Mouse (Mus musculus) heart, embryonic 14.5 days (tissue): ENCODE measurements at regions not wholly inside any gene's neighbourhood (a gene's known extent, or its start where the extent isn't known, plus 50 kb on each side); places are given as distances from the start of the nearest gene placed in this dataset.
"Not testable (repeated sequence)": the region's sequence is repeated elsewhere in the genome, so short reads cannot be mapped to it uniquely, and the experiment has no call there.

Experiments
- ATAC-seq: fragments of 200-750 bp; cut with Nextera tagmentation; 2 replicates; pipeline ENCODE4 v1.8.0; 2017; ENCODE audit warnings: low read depth, moderate TSS enrichment; ENCODE audit not compliant: insufficient number of reproducible peaks, insufficient read depth, low FRiP score
- H3K27ac ChIP-seq, 2 experiments: fragments of 200-500 bp in 1 of 2; fragments of 300-500 bp in 1 of 2; sonication (generic) in 1 of 2; replicated peaks in 1 of 2; 2 replicates each; pipeline ENCODE4 v1.5.1; 2012 to 2014; ENCODE audit warnings: low read depth in 2 of 2, low read length in 2 of 2, control low read depth in 1 of 2, mild to moderate bottlenecking in 1 of 2, mixed read lengths in 1 of 2; ENCODE audit not compliant: control insufficient read depth in 1 of 2, insufficient read depth in 1 of 2
- H3K27me3 ChIP-seq: fragments of 300-500 bp; sonication (generic); 2 replicates; pipeline ENCODE4 v1.6.1; 2014; ENCODE audit warnings: mild to moderate bottlenecking, low read length, control low read depth; ENCODE audit not compliant: control insufficient read depth, insufficient read depth
- H3K36me3 ChIP-seq: fragments of 300-500 bp; sonication (generic); 2 replicates; pipeline ENCODE4 v1.6.1; 2014; ENCODE audit warnings: mild to moderate bottlenecking, control low read depth, low read length, mixed read lengths; ENCODE audit not compliant: control insufficient read depth, insufficient read depth
- H3K4me1 ChIP-seq, 2 experiments: fragments of 200-500 bp in 1 of 2; fragments of 300-500 bp in 1 of 2; sonication (generic) in 1 of 2; 2 replicates each; pipeline ENCODE4 v1.6.1; 2012 to 2014; ENCODE audit warnings: low read length in 2 of 2, control low read depth in 1 of 2, mixed read lengths in 1 of 2; ENCODE audit not compliant: control insufficient read depth in 2 of 2, insufficient read depth in 2 of 2
- H3K4me2 ChIP-seq: fragments of 300-500 bp; sonication (generic); 2 replicates; pipeline ENCODE4 v1.6.1; 2014; ENCODE audit warnings: mild to moderate bottlenecking, low read length
- H3K4me3 ChIP-seq, 2 experiments: fragments of 200-500 bp in 1 of 2; fragments of 300-500 bp in 1 of 2; sonication (generic) in 1 of 2; 2 replicates each; pipeline ENCODE4 v1.5.1; 2012 to 2014; ENCODE audit warnings: low read length in 2 of 2, mild to moderate bottlenecking in 2 of 2, control low read depth in 1 of 2, low read depth in 1 of 2, moderate library complexity in 1 of 2; ENCODE audit not compliant: control insufficient read depth in 1 of 2, insufficient read depth in 1 of 2
- H3K9ac ChIP-seq: fragments of 300-500 bp; sonication (generic); 2 replicates; pipeline ENCODE4 v1.6.1; 2014; ENCODE audit warnings: mild to moderate bottlenecking, low read length
- H3K9me3 ChIP-seq: fragments of 300-500 bp; sonication (generic); 2 replicates; pipeline ENCODE4 v1.6.1; 2016; ENCODE audit warnings: low read length, control low read depth; ENCODE audit not compliant: control insufficient read depth
- WGBS: fragments of 180-500 bp; shearing (Covaris S2); extraction: QIAGEN DNeasy Blood & Tissue Kit; methylation state at CpG from one replicate; pipeline ENCODE4 v1.1.7; 2014; 5-methylcytosine and 5-hydroxymethylcytosine counted together

DNA sequence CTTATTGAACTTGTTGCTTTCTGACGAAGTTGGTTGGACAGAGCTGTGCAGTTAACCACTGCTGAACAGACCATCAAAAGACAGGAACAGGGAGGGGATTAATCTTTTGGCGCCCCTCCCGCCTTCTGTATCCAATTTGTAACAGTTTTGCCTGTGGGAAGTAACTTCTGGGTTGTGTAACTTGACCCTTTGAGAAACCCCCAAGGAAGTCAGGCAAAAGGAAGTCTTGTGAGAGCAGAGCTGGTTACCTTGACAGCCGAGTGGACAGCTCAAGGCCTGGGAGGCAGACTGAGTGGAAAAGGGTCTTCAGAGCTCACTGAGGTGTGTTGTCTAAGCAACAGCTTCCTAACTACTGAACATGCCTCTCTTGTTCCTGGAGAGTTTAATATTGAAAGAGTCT is 75.8 kb upstream of the Hao2 start:
- WGBS, result 21% methylated on average over 4 of the region's 4 CpGs
- no peak overlapping the region for H3K4me3 ChIP-seq

DNA sequence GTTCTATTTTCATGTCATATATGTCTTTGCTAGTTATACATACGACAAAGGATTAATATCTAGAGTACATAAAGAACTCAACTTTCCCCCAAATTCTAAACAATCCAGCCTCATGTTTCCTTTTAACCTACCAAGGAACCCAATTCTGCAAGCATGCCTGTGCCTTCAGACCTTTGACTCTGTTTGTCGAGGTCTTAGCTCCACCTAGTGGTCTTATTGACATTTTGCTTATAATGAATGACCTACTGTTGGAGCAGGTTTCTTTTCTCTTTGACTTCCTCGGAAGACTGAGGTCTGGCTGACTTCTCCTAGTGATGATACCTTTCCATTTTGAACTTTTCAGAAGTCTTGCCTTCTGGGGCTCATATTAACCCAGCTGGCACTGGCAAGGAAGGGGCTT is 82.7 kb upstream of the Hao2 start:
- no peak overlapping the region for H3K4me3 ChIP-seq
- H3K9me3 ChIP-seq, result no peaks in the 10 kb centered on the region
- no peaks in the 10 kb centered on the region for H3K36me3 ChIP-seq
- H3K9ac ChIP-seq, result no peak overlapping the region
- WGBS, result 7% methylated on average over 3 of the region's 3 CpGs
- no peak overlapping the region for H3K27ac ChIP-seq
- H3K27me3 ChIP-seq, result no peaks in the 10 kb centered on the region
- H3K4me1 ChIP-seq, result no peaks in the 10 kb centered on the region
- no peak for ATAC-seq
- H3K4me2 ChIP-seq, result no peak overlapping the region

More for the DNA sequence above, 75.8 kb upstream of the Hao2 start:
- no peaks in the 10 kb centered on the region for H3K27me3 ChIP-seq
- no peak overlapping the region for H3K27ac ChIP-seq
- H3K36me3 ChIP-seq, result no peaks in the 10 kb centered on the region
- no peak for ATAC-seq
- H3K9ac ChIP-seq, result no peak overlapping the region
- H3K9me3 ChIP-seq, result no peaks in the 10 kb centered on the region
- H3K4me2 ChIP-seq, result no peak overlapping the region
- no peaks in the 10 kb centered on the region for H3K4me1 ChIP-seq

DNA sequence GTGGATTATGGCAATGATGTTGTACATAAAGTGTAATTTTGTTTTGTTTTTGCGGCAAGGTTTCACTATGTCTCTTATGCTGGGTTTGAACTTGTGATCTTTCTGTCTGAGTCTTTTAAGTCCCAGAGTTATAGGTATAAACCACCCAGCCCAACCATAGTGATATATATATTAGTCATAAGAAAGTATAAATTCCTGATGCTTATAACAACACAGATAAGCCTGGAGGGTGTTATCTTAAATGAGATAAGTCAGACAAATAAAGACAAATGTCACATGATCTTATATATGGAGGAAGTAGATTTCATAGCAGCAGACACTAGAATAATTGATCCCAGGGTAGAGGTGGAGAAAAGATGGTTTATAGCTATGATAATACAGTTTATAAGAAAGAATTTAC is 89.7 kb upstream of the Hao2 start:
- H3K4me2 ChIP-seq, result no peak overlapping the region
- no peak overlapping the region for H3K4me3 ChIP-seq
- no peaks in the 10 kb centered on the region for H3K9me3 ChIP-seq
- ATAC-seq, result no peak
- no peaks in the 10 kb centered on the region for H3K27me3 ChIP-seq
- H3K27ac ChIP-seq, result no peak overlapping the region
- no peak overlapping the region for H3K9ac ChIP-seq
- no peaks in the 10 kb centered on the region for H3K4me1 ChIP-seq
- H3K36me3 ChIP-seq, result no peaks in the 10 kb centered on the region
- WGBS, result 94% methylated on average over 1 of the region's 1 CpGs

DNA sequence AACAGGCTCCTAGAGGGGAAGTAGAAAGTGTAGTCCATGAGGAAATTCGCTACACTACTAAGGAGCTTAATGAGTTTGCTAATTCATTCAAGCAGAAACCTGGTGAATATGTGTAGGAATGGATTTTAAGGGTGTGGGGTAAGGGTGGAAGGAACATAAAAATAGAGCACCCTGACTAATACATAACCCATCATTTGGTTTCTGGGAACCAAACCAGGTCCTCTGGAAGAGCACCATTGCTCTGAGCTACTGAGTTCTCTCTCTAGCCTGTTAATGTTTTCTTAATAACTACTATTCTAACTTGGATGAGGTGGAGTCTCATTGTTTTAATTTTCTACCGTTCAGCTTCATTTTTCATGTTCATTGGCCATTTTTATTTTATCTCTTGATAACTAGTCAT is 94.2 kb upstream of the Hao2 start:
- not testable (repeated sequence) for H3K9me3 ChIP-seq, H3K27ac ChIP-seq, H3K36me3 ChIP-seq, H3K4me2 ChIP-seq, H3K9ac ChIP-seq, H3K4me1 ChIP-seq, H3K27me3 ChIP-seq, H3K4me3 ChIP-seq, ATAC-seq
- 59% methylated on average over 2 of the region's 2 CpGs for WGBS

DNA sequence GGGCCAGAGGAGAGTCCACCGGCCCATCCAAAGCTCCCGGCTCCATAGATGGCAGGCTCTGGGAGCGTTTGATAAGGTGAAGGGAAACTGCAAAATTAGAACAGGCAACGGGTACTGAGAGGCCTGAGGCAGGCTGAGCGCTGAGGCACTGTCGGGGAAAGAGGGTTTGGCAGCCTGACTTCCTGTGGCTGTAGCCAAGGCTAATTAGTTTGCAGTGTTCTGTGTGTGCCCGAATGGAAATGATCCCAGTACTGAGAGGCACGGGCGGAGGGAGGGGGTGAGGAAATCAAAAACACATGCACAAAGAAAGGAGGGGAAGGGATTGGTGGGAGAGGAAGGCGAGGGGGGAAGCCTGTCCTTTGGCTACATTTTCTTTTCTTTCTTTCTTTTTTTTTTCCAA is 97.8 kb upstream of the Hao2 start:
- no peak for ATAC-seq
- Histone ChIP-seq H3K4me1 (peaks cover 4 to 5% of the 10 kb centered on the region in 2 experiments; a peak in 3 of 4 replicates), H3K27ac (no peak overlapping the region), H3K36me3 (no peaks in the 10 kb centered on the region), H3K4me3 (no peak overlapping the region), H3K9me3 (no peaks in the 10 kb centered on the region), H3K27me3 (no peaks in the 10 kb centered on the region), H3K4me2 (peak overlapping the region; percentile 22), H3K9ac (no peak overlapping the region)
- WGBS, result 19% methylated on average over 10 of the region's 10 CpGs

DNA sequence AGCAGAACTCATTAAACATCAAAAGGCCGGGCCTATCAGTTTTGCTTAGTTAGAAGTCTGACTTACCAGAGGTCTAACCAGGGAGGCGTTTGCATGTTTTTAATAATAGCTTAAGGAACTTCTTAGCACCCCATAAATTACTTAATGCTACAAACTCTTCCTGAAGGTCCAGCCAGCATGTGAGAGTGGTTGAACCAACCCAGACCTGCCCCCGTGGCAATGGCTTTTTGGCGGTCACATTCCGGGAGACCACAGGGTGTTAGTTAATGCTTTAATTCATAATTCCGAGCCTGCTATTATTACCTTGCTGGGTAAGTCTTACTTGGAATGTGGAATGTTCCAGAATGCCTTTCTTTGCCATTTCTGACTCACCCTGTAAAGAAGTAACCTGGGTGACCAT is 98.2 kb upstream of the Hao2 start:
- peaks cover 4 to 5% of the 10 kb centered on the region in 2 experiments; a peak in 3 of 4 replicates for H3K4me1 ChIP-seq
- no peaks in the 10 kb centered on the region for H3K36me3 ChIP-seq
- H3K27ac ChIP-seq, result no peak overlapping the region
- WGBS, result 82% methylated on average over 6 of the region's 6 CpGs
- no peak for ATAC-seq
- no peaks in the 10 kb centered on the region for H3K9me3 ChIP-seq
- no peak overlapping the region for H3K9ac ChIP-seq
- no peaks in the 10 kb centered on the region for H3K27me3 ChIP-seq
- H3K4me3 ChIP-seq, result no peak overlapping the region
- 0 out of 2 replicates have a peak overlapping the region, but pooled peaks have one; percentile 22 for H3K4me2 ChIP-seq

DNA sequence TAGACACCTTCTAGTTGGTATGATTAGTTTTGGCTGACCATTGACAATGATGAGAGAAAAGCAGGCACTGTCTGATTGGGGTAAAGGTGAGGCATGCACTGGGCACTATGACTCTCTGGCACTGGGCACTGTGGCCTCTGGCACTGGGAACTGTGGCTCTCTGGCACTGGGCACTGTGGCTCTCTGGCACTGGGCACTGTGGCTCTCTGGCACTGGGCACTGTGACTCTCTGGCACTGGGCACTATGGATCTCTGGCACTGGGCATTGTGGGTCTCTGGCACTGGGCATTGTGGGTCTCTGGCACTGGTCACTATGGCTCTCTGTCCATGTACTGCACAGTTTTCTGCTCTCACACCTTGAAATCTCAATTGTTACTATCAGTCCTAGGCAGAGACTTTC is 101.0 kb upstream of the Hao2 start:
- Histone ChIP-seq H3K4me1 (peaks cover 4 to 5% of the 10 kb centered on the region in 2 experiments; a peak in 3 of 4 replicates), H3K27me3 (no peaks in the 10 kb centered on the region), H3K27ac (no peak overlapping the region), H3K4me3 (no peak overlapping the region), H3K4me2 (no peak overlapping the region), H3K36me3 (no peaks in the 10 kb centered on the region), H3K9ac (no peak overlapping the region), H3K9me3 (no peaks in the 10 kb centered on the region)
- no peak for ATAC-seq

DNA sequence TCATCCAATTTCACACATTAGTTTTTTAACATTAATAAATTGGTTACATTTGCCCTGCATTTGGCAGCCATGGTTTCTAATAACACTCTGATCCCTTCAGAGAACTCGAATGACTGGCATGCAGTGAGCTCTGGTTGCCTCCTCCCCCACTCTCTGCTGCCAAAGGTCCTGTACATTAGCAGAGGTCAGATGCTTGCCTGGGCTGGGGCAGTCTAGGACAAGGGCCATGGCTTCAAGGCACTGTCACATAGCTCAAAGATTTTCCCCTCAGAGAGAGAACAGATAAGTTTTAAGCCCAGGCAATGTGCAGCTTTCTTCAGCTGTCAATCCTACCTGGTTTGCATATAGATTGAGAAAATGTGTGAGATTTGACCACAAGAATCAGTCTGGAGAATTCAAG is 110.2 kb upstream of the Wars2 start:
- WGBS, result 13% methylated on average over 1 of the region's 1 CpGs
- no peaks in the 10 kb centered on the region for H3K9me3 ChIP-seq
- H3K4me1 ChIP-seq, result no peaks in the 10 kb centered on the region
- H3K27me3 ChIP-seq, result no peaks in the 10 kb centered on the region
- H3K4me2 ChIP-seq, result no peak overlapping the region
- no peaks in the 10 kb centered on the region for H3K36me3 ChIP-seq
- no peak overlapping the region for H3K9ac ChIP-seq
- no peak overlapping the region for H3K4me3 ChIP-seq
- no peak overlapping the region for H3K27ac ChIP-seq
- ATAC-seq, result no peak
